Mouse (Mus musculus): Measurements from ENCODE around the gene Sept1. TPM values are rescaled to one million over a fixed set of nuclear protein-coding genes. Genes with fewer than 3 reads are reported as not detected.

Sept1 gene
- 0.22 and 3.7 TPM in 2 replicates for total RNA-seq (2014; rRNA removed)
- 4.2 and 5.3 TPM in 2 replicates for polyA plus RNA-seq (2015; fragmentation: Nextera tagmentation; extraction: Ambion mirVana)

DNA sequence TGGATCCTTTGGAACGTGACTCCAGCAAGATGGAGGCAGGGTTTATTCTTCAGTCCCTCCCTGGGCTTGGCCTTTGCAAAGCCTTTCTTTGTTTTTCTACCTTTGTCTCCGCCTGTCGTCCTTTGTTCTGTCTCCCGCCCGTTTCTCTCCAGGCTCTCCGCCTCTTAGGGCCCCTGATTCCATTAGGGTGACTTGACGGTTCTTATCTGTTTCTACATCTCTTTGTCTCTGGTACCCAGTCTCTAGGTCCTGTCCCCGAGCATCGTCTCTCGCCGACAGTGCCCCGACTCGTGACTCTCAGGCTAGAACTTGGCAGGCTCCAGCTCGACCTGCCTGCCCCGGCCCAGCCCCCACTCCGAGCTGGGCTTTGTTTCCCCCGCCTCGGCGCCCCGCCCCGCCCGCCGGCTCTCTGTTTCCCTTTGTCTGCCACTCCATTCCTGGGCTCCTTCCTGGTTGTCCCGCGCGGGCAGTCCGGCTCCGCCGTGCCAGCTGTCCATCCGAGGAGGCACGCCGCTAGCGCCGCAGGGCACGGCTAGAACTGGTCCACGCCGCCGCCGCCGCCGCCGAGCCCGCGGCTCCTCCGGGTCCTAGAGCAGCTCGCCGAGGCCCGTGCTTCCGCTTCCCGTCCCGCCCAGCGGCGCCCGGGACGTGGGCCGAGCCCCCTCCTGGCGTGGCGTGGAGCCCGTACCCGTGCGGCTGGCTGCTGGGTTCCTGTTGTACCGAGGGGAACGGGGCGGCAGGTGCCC is at the start of gene Sept1, which contains the start of gene Zfp553:
Gene Sept1, minus strand, starts transcription at position 509 of the 746 bp plus-strand sequence.
Gene Zfp553, plus strand, starts transcription at position 440 of the 746 bp plus-strand sequence.
- TF ChIP-seq CTCF (IDR thresholded peaks at IDR 0.05), result no peak
- Histone ChIP-seq H3K27ac (ENCODE audit: low read depth, low read length) (peak within 1 kb of the TSS; percentile 99), H3K4me3 (ENCODE audit: low read depth, low read length) (peak within 1 kb of the TSS; percentile 96), H3K9me3 (ENCODE audit: low read length) (no peaks in the 10 kb centered on the region), H3K9ac (replicated peaks; ENCODE audit: low read length, poor library complexity, severe bottlenecking) (peak within 1 kb of the TSS; percentile 97), H3K36me3 (ENCODE audit: insufficient read depth, low read length) (peaks cover 17% of the 10 kb centered on the region), H3K27me3 (ENCODE audit: insufficient read depth, low read length) (no peaks in the 10 kb centered on the region), H3K4me2 (ENCODE audit: low read depth, low read length, poor library complexity, severe bottlenecking) (peak within 1 kb of the TSS; percentile 68), H3K4me1 (ENCODE audit: insufficient read depth, low read length) (peaks cover 17% of the 10 kb centered on the region)
- ATAC-seq (ENCODE audit: low FRiP score) (peak; percentile 90), DNase-seq (ENCODE audit: low spot score) (peak; percentile 94)
- under 1% methylated on average over 61 of the region's 64 CpGs for WGBS

DNA sequence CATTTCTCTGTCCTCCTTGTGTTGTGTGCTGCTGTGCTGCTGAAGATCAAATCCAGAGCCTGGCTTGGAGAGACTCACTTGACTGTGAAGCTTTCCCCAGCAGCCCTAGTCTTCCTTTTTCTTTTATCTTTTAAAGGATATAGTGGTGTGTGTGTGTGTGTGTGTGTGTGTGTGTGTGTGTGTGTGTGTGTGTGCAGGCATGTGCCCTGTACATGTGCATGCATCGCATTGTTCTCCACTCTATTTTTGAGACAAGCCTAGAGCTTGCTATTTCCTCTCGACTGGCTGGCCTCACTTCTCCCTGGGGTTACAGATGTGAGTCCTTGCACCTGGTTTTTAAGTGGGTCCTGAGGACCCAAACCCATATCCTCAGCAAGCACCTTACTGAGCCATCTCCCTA is 49.3 kb upstream of the Sept1 start:
- Histone ChIP-seq H3K27ac (ENCODE audit: low read depth, low read length) (no peak overlapping the region), H3K4me1 (ENCODE audit: insufficient read depth, low read length) (no peaks in the 10 kb centered on the region), H3K36me3 (ENCODE audit: insufficient read depth, low read length) (no peaks in the 10 kb centered on the region), H3K4me3 (ENCODE audit: low read depth, low read length) (no peak overlapping the region), H3K9me3 (ENCODE audit: low read length) (no peaks in the 10 kb centered on the region), H3K9ac (replicated peaks; ENCODE audit: low read length, poor library complexity, severe bottlenecking) (no peak overlapping the region), H3K4me2 (ENCODE audit: low read depth, low read length, poor library complexity, severe bottlenecking) (no peak overlapping the region), H3K27me3 (ENCODE audit: insufficient read depth, low read length) (no peaks in the 10 kb centered on the region)
- ATAC-seq (ENCODE audit: low FRiP score), result no peak
- no peak for TF ChIP-seq CTCF (IDR thresholded peaks at IDR 0.05)
- DNase-seq (ENCODE audit: low spot score), result no peak
- WGBS, result 97% methylated on average over 2 of the region's 2 CpGs

DNA sequence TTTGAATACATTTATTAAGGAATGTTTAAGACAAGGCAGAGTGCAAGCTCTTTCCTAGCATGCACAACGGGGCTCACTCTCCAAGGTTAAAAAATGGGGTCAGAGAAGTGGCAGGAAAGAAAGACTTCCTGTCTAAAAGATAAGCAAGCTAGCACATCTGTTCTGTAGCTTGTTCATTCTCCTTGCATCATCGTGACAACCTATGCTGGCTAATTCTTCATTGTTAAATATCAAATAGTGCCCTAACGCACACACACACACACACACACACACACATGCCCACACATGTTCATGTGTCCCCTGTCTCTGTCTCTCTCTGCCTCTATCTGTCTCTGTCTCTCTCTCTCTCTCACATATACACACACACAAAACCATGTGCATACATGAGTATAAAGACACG is 48.2 kb upstream of the Sept1 start:
- H3K27ac ChIP-seq (ENCODE audit: low read depth, low read length), result no peak overlapping the region
- H3K4me2 ChIP-seq (ENCODE audit: low read depth, low read length, poor library complexity, severe bottlenecking), result no peak overlapping the region
- 78% methylated on average over 4 of the region's 4 CpGs for WGBS
- H3K4me3 ChIP-seq (ENCODE audit: low read depth, low read length), result no peak overlapping the region
- no peaks in the 10 kb centered on the region for H3K4me1 ChIP-seq (ENCODE audit: insufficient read depth, low read length)
- ATAC-seq (ENCODE audit: low FRiP score) (no peak), DNase-seq (ENCODE audit: low spot score) (no peak)
- no peaks in the 10 kb centered on the region for H3K36me3 ChIP-seq (ENCODE audit: insufficient read depth, low read length)
- H3K27me3 ChIP-seq (ENCODE audit: insufficient read depth, low read length), result no peaks in the 10 kb centered on the region
- H3K9ac ChIP-seq (replicated peaks; ENCODE audit: low read length, poor library complexity, severe bottlenecking), result no peak overlapping the region
- no peak for TF ChIP-seq CTCF (IDR thresholded peaks at IDR 0.05)
- no peaks in the 10 kb centered on the region for H3K9me3 ChIP-seq (ENCODE audit: low read length)

DNA sequence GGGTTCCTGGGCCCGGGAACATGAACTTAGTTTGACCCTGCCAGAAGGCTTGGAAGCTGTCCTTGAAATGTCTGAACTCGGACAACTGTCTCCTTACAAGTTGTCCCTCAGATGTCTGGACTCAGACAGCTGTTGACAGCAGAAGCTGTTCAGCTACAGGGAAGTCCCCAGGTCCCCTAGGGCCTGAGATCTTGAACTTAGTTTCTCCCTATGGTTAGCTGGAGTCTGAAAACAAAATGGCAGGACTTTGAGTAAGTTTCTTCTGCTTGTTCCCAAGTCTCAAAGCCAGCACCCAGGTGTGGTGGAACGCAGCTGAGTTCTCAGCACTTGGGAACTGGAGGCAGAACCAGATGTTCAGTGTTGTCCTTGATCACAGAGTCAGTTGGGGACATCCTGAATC is 47.2 kb upstream of the Sept1 start:
- H3K9ac ChIP-seq (replicated peaks; ENCODE audit: low read length, poor library complexity, severe bottlenecking), result no peak overlapping the region
- no peak overlapping the region for H3K4me3 ChIP-seq (ENCODE audit: low read depth, low read length)
- no peak for ATAC-seq (ENCODE audit: low FRiP score)
- no peaks in the 10 kb centered on the region for H3K36me3 ChIP-seq (ENCODE audit: insufficient read depth, low read length)
- H3K4me2 ChIP-seq (ENCODE audit: low read depth, low read length, poor library complexity, severe bottlenecking), result no peak overlapping the region
- 75% methylated on average over 3 of the region's 3 CpGs for WGBS
- no peaks in the 10 kb centered on the region for H3K4me1 ChIP-seq (ENCODE audit: insufficient read depth, low read length)
- no peaks in the 10 kb centered on the region for H3K9me3 ChIP-seq (ENCODE audit: low read length)
- TF ChIP-seq CTCF (IDR thresholded peaks at IDR 0.05), result no peak
- DNase-seq (ENCODE audit: low spot score), result no peak
- H3K27me3 ChIP-seq (ENCODE audit: insufficient read depth, low read length), result no peaks in the 10 kb centered on the region
- no peak overlapping the region for H3K27ac ChIP-seq (ENCODE audit: low read depth, low read length)

DNA sequence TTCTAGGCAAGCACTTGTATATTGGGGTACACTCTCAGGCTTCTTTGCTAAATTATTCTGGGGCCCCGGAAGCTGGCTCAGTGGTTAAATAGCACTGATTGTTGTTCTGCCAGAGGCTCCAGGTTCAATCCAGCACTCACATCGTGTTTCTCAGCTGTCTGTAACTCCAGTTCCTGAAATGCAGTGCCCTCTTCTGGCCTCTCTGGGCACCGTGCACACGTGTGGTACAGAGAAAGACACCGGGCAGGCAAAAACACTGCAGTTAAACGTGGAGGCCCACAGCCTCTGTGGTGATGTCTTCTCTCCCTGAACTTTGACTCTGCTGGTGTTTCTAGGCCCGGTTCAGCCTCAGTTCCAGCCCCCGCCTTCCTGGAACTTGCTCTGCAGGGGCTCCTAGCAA is 45.4 kb upstream of the Sept1 start:
- DNase-seq (ENCODE audit: low spot score) (peak; percentile 45), ATAC-seq (ENCODE audit: low FRiP score) (no peak)
- peak; percentile 68 for TF ChIP-seq CTCF (IDR thresholded peaks at IDR 0.05)
- no peak overlapping the region for H3K4me3 ChIP-seq (ENCODE audit: low read depth, low read length)
- no peak overlapping the region for H3K9ac ChIP-seq (replicated peaks; ENCODE audit: low read length, poor library complexity, severe bottlenecking)
- no peaks in the 10 kb centered on the region for H3K27me3 ChIP-seq (ENCODE audit: insufficient read depth, low read length)
- no peaks in the 10 kb centered on the region for H3K36me3 ChIP-seq (ENCODE audit: insufficient read depth, low read length)
- no peaks in the 10 kb centered on the region for H3K9me3 ChIP-seq (ENCODE audit: low read length)
- no peak overlapping the region for H3K4me2 ChIP-seq (ENCODE audit: low read depth, low read length, poor library complexity, severe bottlenecking)
- no peaks in the 10 kb centered on the region for H3K4me1 ChIP-seq (ENCODE audit: insufficient read depth, low read length)
- WGBS, result 14% methylated on average over 8 of the region's 8 CpGs
- no peak overlapping the region for H3K27ac ChIP-seq (ENCODE audit: low read depth, low read length)

DNA sequence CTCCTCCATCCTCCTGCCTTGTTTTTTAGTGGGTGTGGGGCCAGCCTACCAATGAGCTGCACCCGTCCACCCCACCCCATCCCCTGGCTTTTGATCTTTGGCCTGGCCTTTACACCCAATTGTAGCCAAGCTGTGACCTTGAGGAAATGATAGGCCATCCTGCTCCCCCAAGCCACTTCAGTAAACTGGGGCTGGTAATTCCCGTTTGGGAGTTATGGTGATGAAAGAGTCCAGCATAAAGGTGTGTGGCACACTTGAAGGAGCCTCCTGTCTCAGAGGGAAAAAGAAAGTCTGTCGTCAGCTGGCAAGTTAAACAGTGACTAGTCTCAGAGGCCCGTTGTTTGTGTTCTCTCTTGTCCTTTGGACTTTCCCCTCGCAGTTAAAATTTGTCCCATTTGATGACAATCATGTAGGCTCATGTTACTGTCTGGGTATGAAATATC is 43.6 kb upstream of the Sept1 start:
- peaks cover 2% of the 10 kb centered on the region; the same call in 1 of the 2 replicates for H3K4me1 ChIP-seq (ENCODE audit: insufficient read depth, low read length)
- 75% methylated on average over 5 of the region's 5 CpGs for WGBS
- ATAC-seq (ENCODE audit: low FRiP score), result no peak
- H3K27ac ChIP-seq (ENCODE audit: low read depth, low read length), result no peak overlapping the region
- DNase-seq (ENCODE audit: low spot score), result no peak
- no peak overlapping the region for H3K4me2 ChIP-seq (ENCODE audit: low read depth, low read length, poor library complexity, severe bottlenecking)
- H3K9ac ChIP-seq (replicated peaks; ENCODE audit: low read length, poor library complexity, severe bottlenecking), result no peak overlapping the region
- no peak for TF ChIP-seq CTCF (IDR thresholded peaks at IDR 0.05)
- no peaks in the 10 kb centered on the region for H3K9me3 ChIP-seq (ENCODE audit: low read length)
- H3K4me3 ChIP-seq (ENCODE audit: low read depth, low read length), result no peak overlapping the region
- H3K27me3 ChIP-seq (ENCODE audit: insufficient read depth, low read length), result no peaks in the 10 kb centered on the region
- H3K36me3 ChIP-seq (ENCODE audit: insufficient read depth, low read length), result no peaks in the 10 kb centered on the region

Data from midbrain, postnatal 0 days (tissue).